Mouse (Mus musculus): ENCODE data around the gene Trpm8. TPM values are rescaled to one million over a fixed set of nuclear protein-coding genes. Genes with fewer than 3 reads are reported as not detected.

The Trpm8 gene
- polyA plus RNA-seq, 1 experiment from 2014 or later = not detected

- no peaks in the 10 kb centered on the region for H3K27me3 ChIP-seq (ENCODE audit: control insufficient read depth, insufficient read depth, low read length)
- H3K36me3 ChIP-seq (ENCODE audit: control insufficient read depth, insufficient read depth, low read length) = no peaks in the 10 kb centered on the region
- 71% methylated on average over 9 of the region's 9 CpGs for WGBS
- H3K27ac ChIP-seq (replicated peaks; ENCODE audit: low read depth, low read length) = no peak overlapping the region
- peaks cover 79% of the 10 kb centered on the region for H3K9me3 ChIP-seq (ENCODE audit: control insufficient read depth, low read length)
- no peak overlapping the region for H3K4me2 ChIP-seq (ENCODE audit: low read depth, severe bottlenecking)
- ATAC-seq (ENCODE audit: insufficient number of reproducible peaks, low FRiP score, low TSS enrichment, low read depth) (peak; percentile 4; the same call in 1 of the 2 replicates), DNase-seq (ENCODE audit: low spot score) (peak; percentile 30)
- no peak overlapping the region for H3K4me3 ChIP-seq (ENCODE audit: low read depth, low read length)
- H3K9ac ChIP-seq (ENCODE audit: low read length) = no peak overlapping the region
- H3K4me1 ChIP-seq (ENCODE audit: control insufficient read depth, insufficient read depth, low read length) = no peaks in the 10 kb centered on the region
Measured at GRCm38 (mm10) chr1:88301121-88302014, 23.9 kb downstream of the Trpm8 start.

- H3K4me1 ChIP-seq (ENCODE audit: control insufficient read depth, insufficient read depth, low read length) = no peaks in the 10 kb centered on the region
- no peaks in the 10 kb centered on the region for H3K27me3 ChIP-seq (ENCODE audit: control insufficient read depth, insufficient read depth, low read length)
- no peak overlapping the region for H3K27ac ChIP-seq (replicated peaks; ENCODE audit: low read depth, low read length)
- no peak overlapping the region for H3K9ac ChIP-seq (ENCODE audit: low read length)
- DNase-seq (ENCODE audit: low spot score) (peak; percentile 29), ATAC-seq (ENCODE audit: insufficient number of reproducible peaks, low FRiP score, low TSS enrichment, low read depth) (0 out of 2 replicates have a peak, but pooled peaks have one; percentile 19)
- no peak overlapping the region for H3K4me2 ChIP-seq (ENCODE audit: low read depth, severe bottlenecking)
- H3K9me3 ChIP-seq (ENCODE audit: control insufficient read depth, low read length) = peaks cover 82% of the 10 kb centered on the region
- WGBS = 67% methylated on average over 14 of the region's 14 CpGs
- no peaks in the 10 kb centered on the region for H3K36me3 ChIP-seq (ENCODE audit: control insufficient read depth, insufficient read depth, low read length)
- no peak overlapping the region for H3K4me3 ChIP-seq (ENCODE audit: low read depth, low read length)
Measured at GRCm38 (mm10) chr1:88302057-88302740, 24.7 kb downstream of the Trpm8 start.

- 66% methylated on average over 6 of the region's 6 CpGs for WGBS
- no peak overlapping the region for H3K4me2 ChIP-seq (ENCODE audit: low read depth, severe bottlenecking)
- no peaks in the 10 kb centered on the region for H3K27me3 ChIP-seq (ENCODE audit: control insufficient read depth, insufficient read depth, low read length)
- H3K4me3 ChIP-seq (ENCODE audit: low read depth, low read length) = no peak overlapping the region
- H3K9ac ChIP-seq (ENCODE audit: low read length) = no peak overlapping the region
- peaks cover 83% of the 10 kb centered on the region for H3K9me3 ChIP-seq (ENCODE audit: control insufficient read depth, low read length)
- H3K36me3 ChIP-seq (ENCODE audit: control insufficient read depth, insufficient read depth, low read length) = no peaks in the 10 kb centered on the region
- DNase-seq (ENCODE audit: low spot score) = peak; percentile 24
- ATAC-seq (ENCODE audit: insufficient number of reproducible peaks, low FRiP score, low TSS enrichment, low read depth) = no peak
- no peaks in the 10 kb centered on the region for H3K4me1 ChIP-seq (ENCODE audit: control insufficient read depth, insufficient read depth, low read length)
- H3K27ac ChIP-seq (replicated peaks; ENCODE audit: low read depth, low read length) = no peak overlapping the region
Measured at GRCm38 (mm10) chr1:88303762-88304161, 26.3 kb downstream of the Trpm8 start.

- peak; percentile 27 for DNase-seq (ENCODE audit: low spot score)
- no peak overlapping the region for H3K27ac ChIP-seq (replicated peaks; ENCODE audit: low read depth, low read length)
Measured at GRCm38 (mm10) chr1:88304261-88304985, 27.0 kb downstream of the Trpm8 start.

GRCm38 (mm10) chr1:88305018-88305795 lies 27.7 kb downstream of the Trpm8 start:
- no peaks in the 10 kb centered on the region for H3K4me1 ChIP-seq (ENCODE audit: control insufficient read depth, insufficient read depth, low read length)
- no peaks in the 10 kb centered on the region for H3K36me3 ChIP-seq (ENCODE audit: control insufficient read depth, insufficient read depth, low read length)
- 52% methylated on average over 6 of the region's 6 CpGs for WGBS
- H3K4me3 ChIP-seq (ENCODE audit: low read depth, low read length) = no peak overlapping the region
- no peak overlapping the region for H3K9ac ChIP-seq (ENCODE audit: low read length)
- no peak overlapping the region for H3K4me2 ChIP-seq (ENCODE audit: low read depth, severe bottlenecking)
- DNase-seq (ENCODE audit: low spot score) = peak; percentile 21
- peaks cover 82% of the 10 kb centered on the region for H3K9me3 ChIP-seq (ENCODE audit: control insufficient read depth, low read length)
- ATAC-seq (ENCODE audit: insufficient number of reproducible peaks, low FRiP score, low TSS enrichment, low read depth) = no peak
- H3K27me3 ChIP-seq (ENCODE audit: control insufficient read depth, insufficient read depth, low read length) = no peaks in the 10 kb centered on the region
- H3K27ac ChIP-seq (replicated peaks; ENCODE audit: low read depth, low read length) = no peak overlapping the region

More at GRCm38 (mm10) chr1:88304261-88304985, 27.0 kb downstream of the Trpm8 start:
- ATAC-seq (ENCODE audit: insufficient number of reproducible peaks, low FRiP score, low TSS enrichment, low read depth) = no peak
- 62% methylated on average over 8 of the region's 8 CpGs for WGBS
- H3K4me2 ChIP-seq (ENCODE audit: low read depth, severe bottlenecking) = no peak overlapping the region
- no peak overlapping the region for H3K9ac ChIP-seq (ENCODE audit: low read length)
- no peaks in the 10 kb centered on the region for H3K4me1 ChIP-seq (ENCODE audit: control insufficient read depth, insufficient read depth, low read length)
- no peaks in the 10 kb centered on the region for H3K36me3 ChIP-seq (ENCODE audit: control insufficient read depth, insufficient read depth, low read length)
- no peak overlapping the region for H3K4me3 ChIP-seq (ENCODE audit: low read depth, low read length)
- peaks cover 82% of the 10 kb centered on the region for H3K9me3 ChIP-seq (ENCODE audit: control insufficient read depth, low read length)
- no peaks in the 10 kb centered on the region for H3K27me3 ChIP-seq (ENCODE audit: control insufficient read depth, insufficient read depth, low read length)

- Histone ChIP-seq H3K4me3 (ENCODE audit: low read depth, low read length) (no peak overlapping the region), H3K9me3 (ENCODE audit: control insufficient read depth, low read length) (peaks cover 71% of the 10 kb centered on the region), H3K4me2 (ENCODE audit: low read depth, severe bottlenecking) (no peak overlapping the region), H3K4me1 (ENCODE audit: control insufficient read depth, insufficient read depth, low read length) (no peaks in the 10 kb centered on the region), H3K9ac (ENCODE audit: low read length) (no peak overlapping the region), H3K36me3 (ENCODE audit: control insufficient read depth, insufficient read depth, low read length) (no peaks in the 10 kb centered on the region), H3K27ac (replicated peaks; ENCODE audit: low read depth, low read length) (no peak overlapping the region), H3K27me3 (ENCODE audit: control insufficient read depth, insufficient read depth, low read length) (no peaks in the 10 kb centered on the region)
- WGBS = 61% methylated on average over 1 of the region's 1 CpGs
- no peak for ATAC-seq (ENCODE audit: insufficient number of reproducible peaks, low FRiP score, low TSS enrichment, low read depth)
- peak; percentile 27 for DNase-seq (ENCODE audit: low spot score)
Measured at GRCm38 (mm10) chr1:88306543-88306942, 29.1 kb downstream of the Trpm8 start.

- 66% methylated on average over 12 of the region's 12 CpGs for WGBS
- H3K9ac ChIP-seq (ENCODE audit: low read length) = no peak overlapping the region
Measured at GRCm38 (mm10) chr1:88307180-88307579, 29.7 kb downstream of the Trpm8 start.

More at GRCm38 (mm10) chr1:88307180-88307579, 29.7 kb downstream of the Trpm8 start:
- H3K27me3 ChIP-seq (ENCODE audit: control insufficient read depth, insufficient read depth, low read length) = no peaks in the 10 kb centered on the region
- no peak overlapping the region for H3K4me3 ChIP-seq (ENCODE audit: low read depth, low read length)
- no peaks in the 10 kb centered on the region for H3K4me1 ChIP-seq (ENCODE audit: control insufficient read depth, insufficient read depth, low read length)
- no peak overlapping the region for H3K4me2 ChIP-seq (ENCODE audit: low read depth, severe bottlenecking)
- H3K36me3 ChIP-seq (ENCODE audit: control insufficient read depth, insufficient read depth, low read length) = no peaks in the 10 kb centered on the region
- ATAC-seq (ENCODE audit: insufficient number of reproducible peaks, low FRiP score, low TSS enrichment, low read depth) = no peak
- peaks cover 65% of the 10 kb centered on the region for H3K9me3 ChIP-seq (ENCODE audit: control insufficient read depth, low read length)
- DNase-seq (ENCODE audit: low spot score) = peak; percentile 23
- H3K27ac ChIP-seq (replicated peaks; ENCODE audit: low read depth, low read length) = no peak overlapping the region

Measured in limb, embryonic 11.5 days (tissue).